Mouse (Mus musculus) ES-E14 (cell line): ENCODE measurements at regions not wholly inside any gene's neighbourhood (a gene's known extent, or its start where the extent isn't known, plus 50 kb on each side); places are given as distances from the start of the nearest gene placed in this dataset.
"Not testable (repeated sequence)": the region's sequence is repeated elsewhere in the genome, so short reads cannot be mapped to it uniquely, and the experiment has no call there.

Source experiments
- CHD2 ChIP-seq: IDR thresholded peaks from 2 replicates; pipeline ENCODE4 v1.6.1; 2014; ENCODE audit warnings: mild to moderate bottlenecking, low read depth, low read length, inconsistent platforms
- HCFC1 ChIP-seq: IDR thresholded peaks from 2 replicates; pipeline ENCODE4 v1.6.1; 2012; ENCODE audit warnings: low read length, inconsistent platforms, borderline replicate concordance; ENCODE audit not compliant: insufficient read depth
- MAFK ChIP-seq: IDR thresholded peaks from 2 replicates; pipeline ENCODE4 v1.6.1; 2014; ENCODE audit warnings: mild to moderate bottlenecking, low read depth, low read length, inconsistent platforms; ENCODE audit not compliant: insufficient read depth
- ZC3H11A ChIP-seq: IDR thresholded peaks from 2 replicates; pipeline ENCODE4 v1.6.1; 2012; ENCODE audit warnings: low read depth, mild to moderate bottlenecking, inconsistent platforms, low read length, borderline replicate concordance
- ZNF384 ChIP-seq: IDR thresholded peaks from 2 replicates; pipeline ENCODE4 v1.6.1; 2012; ENCODE audit warnings: low read depth, low read length, inconsistent platforms

- not testable (repeated sequence) for TF ChIP-seq ZNF384, HCFC1, ZC3H11A, CHD2, MAFK
Observed at GRCm38 (mm10) chr17:6538723-6539122, 62.7 kb upstream of the Dynlt1c start.
